In genomic region chr17:14268001-14268400, GRCm38 (mm10) we compare ENCODE assay signal across 17 mouse cellular contexts. TPM values are rescaled to one million over a fixed set of nuclear protein-coding genes. Genes with fewer than 3 reads are reported as not detected.
A peak's percentile ranks its signal among the peaks of the same experiment; 100 is the strongest.
DNase-seq lines count a peak whose midpoint lies in the region.
"Had no signal": no experiment of that assay in that cellular context is flagged by ENCODE, and none has a peak within 500 bp of the region (broad histone marks: within the 10 kb centered on the region; RNA-seq: fewer than 3 reads in every experiment).

No protein-coding gene starts in this region.

- DNase-seq in gastrocnemius, adult 18-20 months (ENCODE audit: low spot score) = peak; percentile 30
- no peak for DNase-seq in gastrocnemius, postnatal 14 days
- DNase-seq in heart, adult 11 months = peak; percentile 95
- no peak for DNase-seq in heart, postnatal 14 days
- DNase-seq in gastrocnemius, postnatal 25 days = peak; percentile 61
- no peak for DNase-seq in cerebellum, postnatal 10 days
- DNase-seq: adrenal gland, postnatal 10 days; adrenal gland, postnatal 36 days; B cell, adult 2 months; cerebellum, adult 18-20 months; cerebellum, adult 9-10 months; cerebellum, postnatal 25 days; heart, adult 18-20 months; heart, postnatal 36 days; kidney, adult 11 months; kidney, adult 8-10 months had no signal

- intact Hi-C loops in gastrocnemius, postnatal 14 days (cut with DNase I; ENCODE audit: low total_unique reads) = no loop called here
- intact Hi-C loops in heart, postnatal 14 days (cut with DNase I) = no loop called here

RNA-seq across cellular contexts. Expression of gene Smoc2, which starts 11.3 kb away (rescaled TPM):
- 10 to 100 TPM; 71.5 to 71.9 TPM for total RNA-seq in gastrocnemius, adult 18-20 months (2021)
- total RNA-seq in gastrocnemius, postnatal 14 days (2021) = 10 to 100 TPM; 59.7 to 74.4 TPM
- total RNA-seq in heart, postnatal 14 days (2021) = 10 to 100 TPM; 43.6 to 48.6 TPM
- total RNA-seq in gastrocnemius, postnatal 25 days (2021) = 10 to 100 TPM; 62.2 to 65.8 TPM
- total RNA-seq: common myeloid progenitor, adult 5-6 weeks had no signal

Comparison
In these comparisons a context has a peak if more than half of its experiments do, and no peak if none do; other contexts are left out.
1. DNase-seq: peak in gastrocnemius, adult 18-20 months (single experiment), heart, adult 11 months (single experiment) and gastrocnemius, postnatal 25 days (single experiment); none in gastrocnemius, postnatal 14 days (single experiment), heart, postnatal 14 days (0 of 2) and cerebellum, postnatal 10 days (0 of 2).